Mouse (Mus musculus) thymus, adult 2 months (tissue): ENCODE results near the gene Cntnap2.

Experiments
- CTCF ChIP-seq: fragments of 200-500 bp; IDR thresholded peaks from 2 replicates; pipeline ENCODE4 v1.5.1; 2012; ENCODE audit warnings: mild to moderate bottlenecking, control low read depth, low read length, moderate library complexity, borderline replicate concordance; ENCODE audit not compliant: control insufficient read depth, poor library complexity, insufficient read depth; ENCODE audit errors: extremely low read depth
- POLR2A ChIP-seq: fragments of 200-500 bp; IDR thresholded peaks from 2 replicates; pipeline ENCODE4 v1.6.1; 2012; ENCODE audit warnings: mild to moderate bottlenecking, low read length, control low read depth, moderate library complexity; ENCODE audit not compliant: control insufficient read depth, poor library complexity, insufficient read depth; ENCODE audit errors: extremely low read depth

DNA sequence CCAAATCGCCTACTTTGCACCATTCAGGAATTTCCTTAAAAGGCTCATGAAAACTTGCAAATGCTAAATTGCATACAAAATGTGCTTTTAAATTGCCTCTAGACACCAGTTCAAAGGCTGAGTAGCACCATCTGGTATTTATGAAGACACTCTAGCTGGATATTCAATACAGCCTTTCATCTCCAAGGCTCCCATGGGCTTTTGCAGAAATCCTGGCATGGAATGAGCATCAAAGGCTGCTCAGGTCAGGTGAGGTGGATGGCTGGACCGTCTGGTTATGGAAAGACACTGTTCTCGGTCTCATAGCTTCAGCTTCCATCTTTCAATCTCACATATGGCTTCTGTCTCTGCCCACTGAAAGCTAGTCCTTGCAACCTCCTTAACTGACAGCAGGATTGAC is 1515.9 kb downstream of the Cntnap2 start:
- TF ChIP-seq CTCF: no peak
- no peak for TF ChIP-seq POLR2A
